Mouse (Mus musculus) MEL-GATA-1-ER (cell line): ENCODE data around the gene Cnn2.

Experiments
- DNase-seq: peaks from one replicate; pipeline ENCODE4 v3.0.0-alpha.2; 2012; ENCODE audit warnings: low read depth; ENCODE audit errors: extremely low read depth

Gene Cnn2

DNA sequence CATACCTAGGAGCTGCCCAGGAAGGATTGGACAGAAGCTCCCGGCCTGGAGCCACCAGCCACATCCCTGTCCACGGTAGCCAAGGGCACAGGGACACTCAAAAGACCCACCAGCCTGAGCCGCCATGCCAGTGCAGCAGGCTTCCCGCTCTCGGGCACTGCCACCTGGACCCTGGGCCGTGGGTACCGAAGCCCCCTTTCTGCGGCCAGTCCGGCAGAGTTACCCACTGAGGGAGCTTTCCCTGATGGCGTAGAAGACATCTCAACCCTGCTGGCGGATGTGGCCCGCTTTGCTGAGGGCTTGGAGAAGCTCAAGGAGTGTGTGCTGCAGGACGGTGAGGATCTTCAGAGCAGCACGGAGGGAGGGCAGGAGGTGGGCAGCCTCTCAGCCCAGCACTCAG is 29.4 kb downstream of the Cnn2 start:
- DNase-seq: no peak

- DNase-seq: no peak
These were observed 30.4 kb downstream of the Cnn2 start for GRCm38 (mm10) chr10:80018739-80019297.

GRCm38 (mm10) chr10:80019471-80020131 is 31.2 kb downstream of the Cnn2 start:
- DNase-seq: no peak

DNA sequence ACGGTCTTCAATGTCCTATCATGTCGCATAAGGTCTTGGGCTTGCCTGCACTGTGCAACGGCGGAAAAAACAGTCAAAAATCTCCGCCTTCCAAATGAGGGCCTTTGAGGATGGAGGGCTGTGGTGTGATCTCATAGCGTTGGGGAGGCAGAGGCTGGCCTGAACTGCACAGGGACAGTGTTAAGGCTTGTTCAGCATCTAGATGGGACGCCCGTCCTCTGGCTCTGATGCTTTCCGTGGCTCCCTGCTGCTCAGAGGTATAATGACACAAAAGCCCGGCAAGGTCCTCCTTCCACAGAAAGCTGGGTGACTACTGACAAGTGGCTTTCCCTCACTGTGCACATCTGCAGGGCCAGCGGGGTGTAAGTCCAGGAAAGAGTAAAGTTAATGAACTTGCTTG is 31.8 kb downstream of the Cnn2 start:
- DNase-seq: no peak

- no peak for DNase-seq
These were observed 32.4 kb downstream of the Cnn2 start for GRCm38 (mm10) chr10:80020603-80021319.

- no peak for DNase-seq
These were observed 32.9 kb downstream of the Cnn2 start for GRCm38 (mm10) chr10:80021320-80021641.

- DNase-seq: no peak
These were observed 33.8 kb downstream of the Cnn2 start for GRCm38 (mm10) chr10:80022164-80022563.

DNA sequence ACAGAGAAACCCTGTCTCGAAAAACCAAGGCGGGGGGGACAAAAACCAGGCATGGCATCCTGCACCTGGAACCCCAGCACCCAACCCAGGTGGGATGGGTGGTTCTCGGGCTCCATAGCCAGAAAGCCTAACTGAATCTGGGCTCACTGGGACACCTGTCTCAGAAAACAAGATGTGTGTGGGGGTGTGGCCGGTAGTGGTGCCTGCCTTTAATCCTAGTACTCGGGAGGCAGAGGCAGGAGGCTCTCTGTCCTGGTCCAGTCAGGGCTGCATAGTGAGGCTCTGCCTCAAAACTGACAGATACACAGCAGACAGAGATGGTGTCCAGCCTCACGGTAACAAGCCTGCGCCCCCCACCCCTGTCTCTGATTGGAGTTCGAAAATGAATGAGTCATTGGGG is 34.4 kb downstream of the Cnn2 start:
- DNase-seq: no peak

- DNase-seq: no peak
These were observed 35.4 kb downstream of the Cnn2 start for GRCm38 (mm10) chr10:80023758-80024157.

DNA sequence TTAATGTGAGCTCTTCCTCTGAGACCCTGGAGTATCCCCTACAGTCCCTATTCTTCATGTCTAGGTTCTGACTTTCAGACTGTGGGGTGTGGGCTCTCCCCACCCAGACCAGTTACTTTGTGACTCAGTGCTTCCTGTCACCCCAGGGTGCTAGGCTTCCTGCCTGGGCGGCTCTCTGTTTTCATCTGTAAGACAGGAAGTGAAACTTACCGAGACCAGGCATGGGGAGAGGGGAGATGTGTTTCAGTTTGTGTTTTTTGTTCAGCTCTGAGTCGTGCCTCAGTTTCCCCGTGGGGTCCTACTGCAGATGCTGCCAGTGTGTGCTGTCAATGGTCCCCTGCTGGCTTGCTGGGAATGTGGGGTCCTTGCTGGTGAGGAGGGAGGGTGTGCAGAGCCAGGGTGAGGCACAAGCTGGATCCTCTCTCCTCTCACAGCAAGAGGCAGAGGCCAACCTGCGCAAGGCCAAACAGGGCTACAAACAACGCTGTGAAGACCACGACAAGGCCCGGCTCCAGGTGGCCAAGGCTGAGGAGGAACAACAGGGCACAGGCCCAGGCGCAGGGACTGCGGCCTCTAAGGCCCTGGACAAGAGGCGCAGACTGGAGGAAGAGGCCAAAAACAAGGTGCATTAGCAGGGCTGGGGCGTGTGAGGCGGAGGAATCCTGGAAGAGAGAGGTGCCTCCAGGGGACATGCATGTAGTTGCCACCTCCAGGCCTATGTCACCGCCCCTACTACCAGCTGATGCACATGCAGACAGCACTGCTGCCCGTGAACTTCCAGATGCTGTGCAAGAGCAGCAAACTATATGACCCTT is 36.1 kb downstream of the Cnn2 start:
- DNase-seq: no peak

DNA sequence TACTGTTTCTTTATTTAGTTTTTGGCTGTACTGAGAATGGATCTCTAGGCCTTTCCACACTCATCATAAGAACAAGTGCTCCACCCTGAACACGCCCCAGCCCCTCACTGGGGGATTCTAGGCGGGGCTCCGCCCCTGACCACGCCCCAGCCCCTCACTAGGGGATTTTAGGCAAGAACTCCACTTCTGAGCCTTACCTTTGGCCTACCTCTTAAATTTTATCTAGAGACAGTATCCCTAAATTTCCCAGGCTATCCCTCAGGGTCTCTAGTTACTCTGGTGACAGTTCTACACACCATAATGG is 36.6 kb downstream of the Cnn2 start:
- no peak for DNase-seq

GRCm38 (mm10) chr10:80025463-80025862 is 37.1 kb downstream of the Cnn2 start:
- no peak for DNase-seq

- no peak for DNase-seq
These were observed 37.5 kb downstream of the Cnn2 start for GRCm38 (mm10) chr10:80025889-80026288.

DNA sequence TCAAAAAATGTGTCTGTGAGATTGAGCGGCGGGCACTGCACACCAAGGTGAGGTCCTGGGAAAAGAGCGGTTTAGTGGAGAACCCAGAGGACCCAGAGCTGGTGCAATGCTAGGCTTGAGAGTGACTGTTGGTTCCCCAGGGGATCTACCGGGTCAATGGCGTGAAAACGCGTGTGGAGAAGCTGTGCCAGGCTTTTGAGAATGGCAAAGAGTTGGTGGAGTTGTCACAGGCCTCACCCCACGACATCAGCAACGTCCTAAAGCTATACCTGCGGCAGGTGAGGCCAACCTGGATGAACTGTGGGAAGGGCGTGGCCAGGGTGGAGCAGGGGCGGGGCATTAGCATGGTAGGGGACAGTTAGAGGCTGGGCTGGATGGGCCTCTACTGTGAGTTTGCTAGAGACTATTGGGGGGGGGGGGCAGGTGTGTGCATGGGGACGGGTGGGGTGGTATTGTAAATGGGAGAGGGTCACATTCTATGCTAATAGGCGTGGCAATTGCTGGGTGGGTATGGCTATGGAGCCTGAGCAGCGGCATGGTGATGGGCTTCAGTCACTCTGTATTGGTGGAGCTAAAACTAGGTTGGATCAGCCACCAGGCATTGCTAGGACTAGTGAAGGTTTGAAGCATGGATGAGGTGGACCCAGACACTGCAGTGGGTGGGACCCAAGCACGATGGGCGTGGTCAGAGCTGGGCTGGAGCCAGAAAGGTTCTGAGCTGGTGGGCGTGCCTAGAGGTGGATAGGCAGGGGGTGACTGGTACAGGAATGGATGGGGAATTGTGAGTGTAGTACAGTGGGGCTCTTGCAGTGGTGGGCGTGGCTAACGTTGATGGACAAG is 39.5 kb downstream of the Cnn2 start:
- DNase-seq: no peak

DNA sequence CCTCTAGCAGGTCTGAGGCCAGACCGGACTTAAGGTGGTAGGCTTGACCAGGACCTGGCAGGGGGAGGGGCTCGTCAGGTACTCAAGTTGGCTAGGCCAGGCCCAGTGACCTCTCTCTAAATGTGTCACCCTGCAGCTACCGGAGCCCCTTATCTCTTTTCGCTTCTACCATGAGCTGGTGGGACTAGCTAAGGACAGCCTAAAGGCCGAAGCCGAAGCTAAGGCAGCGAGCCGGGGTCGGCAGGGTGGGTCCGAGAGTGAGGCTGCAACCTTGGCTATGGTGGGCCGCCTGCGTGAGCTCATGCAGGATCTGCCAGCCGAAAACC is 40.1 kb downstream of the Cnn2 start:
- no peak for DNase-seq

DNA sequence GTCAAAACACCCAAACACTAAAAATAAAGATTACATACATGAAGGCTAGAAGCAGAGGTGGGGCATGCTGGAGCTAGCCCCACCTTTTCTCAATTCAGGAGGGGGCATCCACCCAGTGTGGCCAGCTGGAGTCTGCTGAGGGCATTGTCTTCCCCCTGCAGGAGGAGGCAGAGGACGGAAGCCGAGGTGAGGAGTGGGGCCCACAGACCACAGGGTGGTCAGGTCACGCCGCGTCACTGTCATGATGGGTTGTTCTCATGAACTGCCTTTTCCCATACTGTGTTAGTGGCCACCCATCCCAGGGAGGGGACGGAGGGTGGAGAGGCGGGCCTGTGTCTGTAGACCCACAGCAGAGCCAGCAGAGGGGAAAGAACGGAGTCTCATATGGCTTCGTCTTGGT is 41.8 kb downstream of the Cnn2 start:
- no peak for DNase-seq

DNA sequence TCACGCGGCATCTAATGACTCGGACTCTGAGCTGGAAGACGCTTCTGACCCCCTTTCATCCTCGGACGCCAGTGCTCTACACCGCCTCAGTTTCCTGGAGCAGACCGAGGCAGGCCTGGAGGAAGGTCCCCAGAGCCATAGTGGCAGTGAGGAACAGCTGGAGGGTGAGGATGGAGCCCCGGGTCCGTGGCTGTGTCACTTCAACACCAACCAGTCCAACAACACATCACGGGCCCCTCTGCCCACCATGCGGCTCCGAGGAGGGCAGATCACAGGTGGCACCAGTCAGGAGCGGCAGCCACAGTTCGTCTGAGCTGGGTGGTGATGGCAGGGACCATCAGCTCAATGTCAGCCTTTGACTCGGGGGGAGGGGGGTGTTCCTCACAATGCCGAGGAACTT is 42.4 kb downstream of the Cnn2 start:
- no peak for DNase-seq

GRCm38 (mm10) chr10:80032799-80033480 is 44.6 kb downstream of the Cnn2 start:
- DNase-seq: peak; percentile 95

DNA sequence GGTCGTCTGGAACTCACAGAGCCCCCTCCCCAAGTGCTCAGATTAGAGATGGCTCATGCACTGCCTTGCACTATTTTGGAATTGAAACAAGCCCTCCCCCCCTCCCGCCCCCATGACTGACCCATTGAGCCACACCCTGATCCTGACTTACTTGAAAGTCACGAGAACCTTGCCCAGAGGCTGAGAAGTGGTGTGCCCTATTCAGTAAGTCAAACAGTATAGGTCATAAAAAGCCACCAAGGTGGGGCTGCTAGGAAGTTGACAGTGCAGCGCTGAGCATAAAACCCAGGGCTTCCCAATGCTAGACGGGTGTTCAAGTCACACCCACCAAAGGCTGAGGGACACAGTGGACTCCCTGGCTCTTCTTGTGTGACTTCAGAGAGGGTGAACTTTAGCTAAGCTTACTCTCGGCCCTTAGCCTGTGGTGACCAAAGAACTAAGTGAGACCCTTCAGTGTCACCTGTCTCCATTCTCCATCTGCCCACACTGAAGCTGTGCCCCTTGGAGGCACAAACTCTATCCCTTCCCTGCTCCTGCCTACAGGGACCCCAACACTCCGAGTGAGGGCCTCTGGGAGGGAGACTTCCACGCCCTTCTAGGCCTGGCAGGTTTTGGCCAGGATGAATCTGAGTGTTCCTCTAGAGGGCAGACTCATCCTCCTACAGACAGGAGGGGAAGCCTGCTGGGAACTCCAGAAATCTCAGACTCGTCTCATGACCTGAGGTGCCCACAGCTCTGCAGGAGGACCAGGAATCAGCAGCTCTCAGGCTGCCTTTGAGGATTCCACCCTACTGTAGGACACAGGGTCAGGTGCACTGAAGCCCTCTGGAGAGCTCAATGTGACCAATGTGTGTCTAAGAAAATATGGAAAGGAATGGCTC is 45.4 kb downstream of the Cnn2 start:
- DNase-seq: no peak

DNA sequence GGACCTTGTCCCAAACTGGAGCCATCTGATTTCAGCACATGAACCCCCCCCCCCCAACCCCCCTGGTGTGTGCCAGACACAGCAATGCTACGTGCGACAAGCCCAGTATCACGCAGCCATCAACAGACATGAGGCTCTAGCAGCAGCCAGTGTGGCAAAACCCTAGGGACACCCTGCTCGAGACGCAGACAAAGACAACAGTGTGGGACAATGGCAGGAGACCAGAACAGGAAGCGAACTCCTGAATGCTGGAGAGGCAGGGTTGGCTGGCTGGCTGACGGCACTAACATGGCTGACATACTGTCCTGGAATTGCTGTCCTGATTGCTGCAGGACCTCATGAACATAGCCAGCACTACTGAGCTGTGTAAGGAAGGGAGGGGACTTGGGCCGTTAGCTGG is 46.8 kb downstream of the Cnn2 start:
- no peak for DNase-seq
